Mouse (Mus musculus): Measurements from ENCODE around the gene Scrt2. TPM values are rescaled to one million over a fixed set of nuclear protein-coding genes. Genes with fewer than 3 reads are reported as not detected.
A peak's percentile ranks its signal among the peaks of the same experiment; 100 is the strongest.

Scrt2 gene
- polyA plus RNA-seq, 1 experiment from 2014 or later, result not detected

DNA sequence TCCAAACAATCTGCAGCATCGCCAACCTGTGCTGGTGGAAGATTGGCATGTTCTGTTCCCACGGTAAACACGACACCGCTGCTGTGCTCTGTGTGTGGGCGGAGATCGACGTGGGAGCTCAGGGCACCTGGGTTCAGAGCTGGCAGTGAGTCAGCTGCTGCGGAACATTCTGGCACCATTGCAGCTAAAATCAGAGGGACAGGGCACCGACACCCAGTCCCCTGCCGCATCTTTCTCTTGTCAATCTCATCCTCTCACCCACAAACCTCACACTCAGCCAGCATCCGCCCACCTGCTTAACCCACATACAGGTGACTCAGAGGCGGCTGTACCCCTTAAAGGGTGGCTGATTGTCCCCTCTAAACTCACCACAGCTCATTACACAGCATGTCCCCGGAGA is 20.4 kb downstream of the Scrt2 start:
- H3K4me3 ChIP-seq (ENCODE audit: low read length), result no peak overlapping the region
- H3K4me1 ChIP-seq (ENCODE audit: control insufficient read depth, insufficient read depth, low read length), result peaks cover 2% of the 10 kb centered on the region; the same call in 1 of the 2 replicates
- ATAC-seq (replicated peaks; ENCODE audit: extremely low read depth, insufficient read depth, low FRiP score), result no peak
- H3K4me2 ChIP-seq (ENCODE audit: low read depth, low read length), result no peak overlapping the region
- 70% methylated on average over 13 of the region's 13 CpGs for WGBS
- H3K36me3 ChIP-seq (ENCODE audit: control insufficient read depth, insufficient read depth), result no peaks in the 10 kb centered on the region
- no peak overlapping the region for H3K9ac ChIP-seq (ENCODE audit: low read length)
- H3K27ac ChIP-seq (ENCODE audit: low read length), result no peak overlapping the region
- peaks cover 12% of the 10 kb centered on the region for H3K27me3 ChIP-seq (ENCODE audit: control insufficient read depth, insufficient read depth, low read length)
- no peaks in the 10 kb centered on the region for H3K9me3 ChIP-seq (replicated peaks; ENCODE audit: control insufficient read depth, low read length)

DNA sequence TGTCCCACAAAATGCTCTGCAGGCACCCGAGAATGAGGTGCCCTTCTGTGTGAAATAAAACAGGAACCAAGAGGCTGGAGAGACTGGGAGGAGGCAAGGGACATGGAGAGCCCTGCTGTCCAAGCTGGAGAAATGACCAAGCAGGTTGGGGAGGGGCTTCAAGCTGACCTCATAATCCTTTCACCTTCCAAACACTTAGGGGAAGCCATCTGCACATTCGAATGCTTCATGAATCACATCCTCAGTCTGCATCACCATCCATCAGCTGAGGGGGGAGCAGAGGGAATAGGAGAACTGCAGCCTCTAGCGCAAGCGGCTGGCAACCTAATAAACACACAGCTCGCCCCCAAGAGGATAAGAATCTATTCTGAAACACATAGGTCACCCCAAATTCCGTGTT is 21.0 kb downstream of the Scrt2 start:
- ATAC-seq (replicated peaks; ENCODE audit: extremely low read depth, insufficient read depth, low FRiP score), result no peak
- Histone ChIP-seq H3K27me3 (ENCODE audit: control insufficient read depth, insufficient read depth, low read length) (peaks cover 6% of the 10 kb centered on the region), H3K9me3 (replicated peaks; ENCODE audit: control insufficient read depth, low read length) (no peaks in the 10 kb centered on the region)

DNA sequence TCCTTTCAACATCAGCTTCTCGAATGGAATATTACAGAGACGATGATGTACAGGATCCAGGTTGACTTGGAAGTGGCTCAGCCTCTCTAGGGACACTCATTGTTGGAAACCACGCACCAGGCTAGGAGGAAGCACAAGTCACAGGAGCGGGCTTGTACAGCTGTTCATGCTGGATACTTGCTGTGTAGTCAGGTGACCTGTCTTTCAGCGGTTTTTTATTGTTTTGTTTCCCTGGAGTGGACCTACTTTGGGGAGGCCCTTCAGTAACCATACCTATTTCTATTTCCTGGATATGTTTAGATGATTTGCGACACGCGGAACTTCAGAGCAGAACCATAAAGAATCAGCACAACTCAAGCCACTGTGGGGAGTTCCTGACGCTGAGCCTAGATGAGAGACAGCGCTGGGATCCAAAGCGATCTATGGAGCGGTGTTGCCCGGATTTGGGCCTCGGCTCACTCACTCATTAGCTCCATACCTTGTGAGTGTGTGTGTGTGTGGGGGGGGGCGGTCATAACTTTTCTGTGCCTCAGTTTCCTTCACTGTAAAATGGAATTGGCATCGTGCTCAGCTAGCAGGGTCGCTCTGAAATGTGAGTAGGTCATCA is 23.5 kb downstream of the Scrt2 start:
- no peaks in the 10 kb centered on the region for H3K36me3 ChIP-seq (ENCODE audit: control insufficient read depth, insufficient read depth)
- H3K4me1 ChIP-seq (ENCODE audit: control insufficient read depth, insufficient read depth, low read length), result peaks cover 2% of the 10 kb centered on the region; the same call in 1 of the 2 replicates
- no peak for ATAC-seq (replicated peaks; ENCODE audit: extremely low read depth, insufficient read depth, low FRiP score)
- WGBS, result 18% methylated on average over 17 of the region's 17 CpGs
- 0 out of 2 replicates have a peak, but pooled peaks cover 2% of the 10 kb centered on the region for H3K9me3 ChIP-seq (replicated peaks; ENCODE audit: control insufficient read depth, low read length)
- peaks cover 3% of the 10 kb centered on the region for H3K27me3 ChIP-seq (ENCODE audit: control insufficient read depth, insufficient read depth, low read length)
- no peak overlapping the region for H3K27ac ChIP-seq (ENCODE audit: low read length)
- peak overlapping the region; percentile 74 for H3K9ac ChIP-seq (ENCODE audit: low read length)
- peak overlapping the region; percentile 62 for H3K4me3 ChIP-seq (ENCODE audit: low read length)
- H3K4me2 ChIP-seq (ENCODE audit: low read depth, low read length), result peak overlapping the region; percentile 65

More for the DNA sequence above, 21.0 kb downstream of the Scrt2 start:
- Histone ChIP-seq H3K36me3 (ENCODE audit: control insufficient read depth, insufficient read depth) (no peaks in the 10 kb centered on the region), H3K9ac (ENCODE audit: low read length) (no peak overlapping the region), H3K4me3 (ENCODE audit: low read length) (no peak overlapping the region), H3K4me2 (ENCODE audit: low read depth, low read length) (no peak overlapping the region), H3K27ac (ENCODE audit: low read length) (no peak overlapping the region), H3K4me1 (ENCODE audit: control insufficient read depth, insufficient read depth, low read length) (peaks cover 2% of the 10 kb centered on the region; the same call in 1 of the 2 replicates)
- 58% methylated on average over 6 of the region's 6 CpGs for WGBS

DNA sequence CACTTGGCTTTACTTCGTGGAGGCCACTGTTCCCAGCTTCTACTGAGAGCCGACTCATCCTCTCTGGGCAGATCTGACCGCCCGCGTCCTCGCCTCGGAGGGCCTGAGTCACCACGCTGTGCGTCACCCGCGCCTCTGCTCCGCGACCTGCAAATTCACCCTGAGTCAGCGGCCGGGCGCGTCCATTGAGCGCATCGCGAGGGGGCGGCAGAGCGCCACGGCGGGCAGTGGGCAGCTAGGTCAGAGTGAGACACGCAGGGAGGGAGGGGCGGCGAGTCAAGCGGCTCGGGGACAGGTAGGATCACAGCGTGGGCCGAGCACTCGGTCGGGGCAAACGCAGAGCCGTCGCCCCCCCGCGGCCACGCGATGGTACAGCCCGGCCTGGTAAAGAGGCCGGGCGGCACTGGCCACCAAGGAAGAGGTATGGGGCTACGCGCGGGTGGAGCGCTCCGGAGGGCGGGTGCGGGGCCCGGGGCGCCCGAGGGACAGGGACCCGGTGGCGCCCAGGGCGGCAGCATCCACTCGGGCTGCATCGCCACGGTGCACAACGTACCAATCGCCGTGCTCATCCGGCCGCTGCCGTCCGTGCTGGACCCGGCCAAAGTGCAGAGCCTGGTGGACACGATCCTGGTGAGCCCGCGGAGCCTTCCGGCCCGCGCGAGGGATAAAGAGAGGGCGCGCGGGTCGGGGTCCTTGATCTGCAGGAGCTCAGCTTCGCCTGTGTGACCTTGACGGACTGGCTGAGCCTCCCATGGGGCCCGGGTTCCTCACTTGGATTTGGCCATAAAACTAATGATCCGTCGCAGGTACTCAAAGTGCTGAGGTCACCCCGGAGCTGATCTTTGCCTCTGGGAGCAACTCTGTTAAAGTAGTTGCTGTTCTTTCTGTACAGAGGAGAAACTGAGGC is 24.2 kb downstream of the Scrt2 start, which contains the start of gene Srxn1:
TSS of gene Srxn1 (plus strand) at position 199 of the 907 bp plus-strand sequence.
- Histone ChIP-seq H3K4me3 (ENCODE audit: low read length) (peak within 1 kb of the TSS; percentile 62), H3K9ac (ENCODE audit: low read length) (peak within 1 kb of the TSS; percentile 74), H3K9me3 (replicated peaks; ENCODE audit: control insufficient read depth, low read length) (0 out of 2 replicates have a peak, but pooled peaks cover 2% of the 10 kb centered on the region), H3K27ac (ENCODE audit: low read length) (0 out of 2 replicates have a peak within 1 kb of the TSS, but pooled peaks have one; percentile 27), H3K4me1 (ENCODE audit: control insufficient read depth, insufficient read depth, low read length) (peaks cover 2% of the 10 kb centered on the region; the same call in 1 of the 2 replicates), H3K36me3 (ENCODE audit: control insufficient read depth, insufficient read depth) (no peaks in the 10 kb centered on the region), H3K4me2 (ENCODE audit: low read depth, low read length) (peak within 1 kb of the TSS; percentile 65), H3K27me3 (ENCODE audit: control insufficient read depth, insufficient read depth, low read length) (peaks cover 3% of the 10 kb centered on the region)
- 1% methylated on average over 84 of the region's 84 CpGs for WGBS
- peak; percentile 87 for ATAC-seq (replicated peaks; ENCODE audit: extremely low read depth, insufficient read depth, low FRiP score)

DNA sequence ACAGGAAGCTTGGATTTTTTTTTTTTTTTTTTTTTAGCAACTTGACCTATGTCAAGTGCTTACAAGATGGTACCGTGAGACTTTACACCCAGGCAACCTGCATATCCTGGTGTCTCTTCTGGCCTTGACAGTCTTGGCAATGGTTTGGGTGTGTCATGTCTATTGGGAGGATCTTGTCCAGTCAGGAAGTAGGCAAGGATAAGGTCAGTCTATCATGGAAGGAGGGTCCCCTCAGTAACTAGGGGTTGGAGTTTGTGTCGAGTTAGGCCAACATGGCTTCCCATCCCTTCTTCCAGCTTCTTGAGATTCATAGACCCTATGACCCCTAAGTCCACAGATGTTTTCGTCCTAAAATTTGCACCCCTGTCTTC is 24.9 kb downstream of the Scrt2 start:
- Histone ChIP-seq H3K4me1 (ENCODE audit: control insufficient read depth, insufficient read depth, low read length) (peaks cover 2% of the 10 kb centered on the region; the same call in 1 of the 2 replicates), H3K36me3 (ENCODE audit: control insufficient read depth, insufficient read depth) (no peaks in the 10 kb centered on the region), H3K4me3 (ENCODE audit: low read length) (peak overlapping the region; percentile 62), H3K9me3 (replicated peaks; ENCODE audit: control insufficient read depth, low read length) (0 out of 2 replicates have a peak, but pooled peaks cover 2% of the 10 kb centered on the region), H3K27me3 (ENCODE audit: control insufficient read depth, insufficient read depth, low read length) (no peaks in the 10 kb centered on the region; the same call in 1 of the 2 replicates), H3K9ac (ENCODE audit: low read length) (no peak overlapping the region; the same call in 1 of the 2 replicates), H3K4me2 (ENCODE audit: low read depth, low read length) (peak overlapping the region; percentile 65), H3K27ac (ENCODE audit: low read length) (no peak overlapping the region)
- no peak for ATAC-seq (replicated peaks; ENCODE audit: extremely low read depth, insufficient read depth, low FRiP score)
- 83% methylated on average over 3 of the region's 3 CpGs for WGBS

DNA sequence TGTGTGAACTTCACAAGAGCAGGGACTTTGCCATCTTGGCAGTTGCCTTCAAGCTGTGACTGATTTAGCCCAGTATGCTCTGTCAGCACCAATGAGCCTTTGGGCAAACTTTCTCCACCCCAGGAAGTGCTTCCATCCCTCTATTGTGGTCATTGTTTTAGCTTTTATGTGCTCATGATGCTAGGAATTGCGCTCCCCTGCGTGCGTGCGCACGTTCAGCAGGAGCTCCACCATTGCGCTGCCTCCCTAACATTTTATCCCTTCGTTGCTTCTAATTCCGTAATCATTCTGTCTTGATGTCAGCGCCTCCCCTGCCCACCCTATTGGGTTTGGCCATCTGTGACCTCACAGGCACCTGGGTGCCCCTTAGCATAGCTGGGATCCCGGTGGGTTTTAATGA is 25.3 kb downstream of the Scrt2 start:
- no peak overlapping the region for H3K4me3 ChIP-seq (ENCODE audit: low read length)
- no peaks in the 10 kb centered on the region for H3K36me3 ChIP-seq (ENCODE audit: control insufficient read depth, insufficient read depth)
- no peak overlapping the region for H3K4me2 ChIP-seq (ENCODE audit: low read depth, low read length)
- no peak overlapping the region for H3K27ac ChIP-seq (ENCODE audit: low read length)
- no peak overlapping the region for H3K9ac ChIP-seq (ENCODE audit: low read length)
- 95% methylated on average over 10 of the region's 10 CpGs for WGBS
- H3K27me3 ChIP-seq (ENCODE audit: control insufficient read depth, insufficient read depth, low read length), result no peaks in the 10 kb centered on the region; the same call in 1 of the 2 replicates
- no peak for ATAC-seq (replicated peaks; ENCODE audit: extremely low read depth, insufficient read depth, low FRiP score)
- H3K4me1 ChIP-seq (ENCODE audit: control insufficient read depth, insufficient read depth, low read length), result peaks cover 2% of the 10 kb centered on the region; the same call in 1 of the 2 replicates
- H3K9me3 ChIP-seq (replicated peaks; ENCODE audit: control insufficient read depth, low read length), result 0 out of 2 replicates have a peak, but pooled peaks cover 2% of the 10 kb centered on the region

DNA sequence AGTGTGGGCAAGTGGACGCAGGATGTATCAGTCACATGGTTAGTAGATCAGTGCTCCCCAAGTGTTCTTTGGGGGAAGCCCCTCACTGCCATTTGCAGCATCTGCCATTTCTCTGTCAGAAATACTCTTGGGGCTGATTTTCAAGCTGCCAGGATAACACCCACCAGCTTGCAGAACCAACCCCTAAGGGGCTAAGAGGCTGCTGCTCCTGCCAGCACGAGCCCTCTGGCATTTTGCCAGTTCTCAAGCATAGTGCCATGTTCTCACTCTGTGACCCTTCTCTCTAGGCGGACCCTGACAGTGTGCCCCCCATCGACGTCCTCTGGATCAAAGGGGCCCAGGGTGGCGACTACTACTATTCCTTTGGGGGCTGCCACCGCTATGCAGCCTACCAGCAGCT is 27.4 kb downstream of the Scrt2 start:
- Histone ChIP-seq H3K4me3 (ENCODE audit: low read length) (no peak overlapping the region), H3K9me3 (replicated peaks; ENCODE audit: control insufficient read depth, low read length) (0 out of 2 replicates have a peak, but pooled peaks cover 2% of the 10 kb centered on the region), H3K9ac (ENCODE audit: low read length) (no peak overlapping the region), H3K36me3 (ENCODE audit: control insufficient read depth, insufficient read depth) (no peaks in the 10 kb centered on the region), H3K4me2 (ENCODE audit: low read depth, low read length) (no peak overlapping the region), H3K4me1 (ENCODE audit: control insufficient read depth, insufficient read depth, low read length) (peaks cover 2% of the 10 kb centered on the region; the same call in 1 of the 2 replicates), H3K27ac (ENCODE audit: low read length) (no peak overlapping the region), H3K27me3 (ENCODE audit: control insufficient read depth, insufficient read depth, low read length) (peaks cover 2% of the 10 kb centered on the region; the same call in 1 of the 2 replicates)
- ATAC-seq (replicated peaks; ENCODE audit: extremely low read depth, insufficient read depth, low FRiP score), result no peak
- WGBS, result 67% methylated on average over 7 of the region's 7 CpGs

DNA sequence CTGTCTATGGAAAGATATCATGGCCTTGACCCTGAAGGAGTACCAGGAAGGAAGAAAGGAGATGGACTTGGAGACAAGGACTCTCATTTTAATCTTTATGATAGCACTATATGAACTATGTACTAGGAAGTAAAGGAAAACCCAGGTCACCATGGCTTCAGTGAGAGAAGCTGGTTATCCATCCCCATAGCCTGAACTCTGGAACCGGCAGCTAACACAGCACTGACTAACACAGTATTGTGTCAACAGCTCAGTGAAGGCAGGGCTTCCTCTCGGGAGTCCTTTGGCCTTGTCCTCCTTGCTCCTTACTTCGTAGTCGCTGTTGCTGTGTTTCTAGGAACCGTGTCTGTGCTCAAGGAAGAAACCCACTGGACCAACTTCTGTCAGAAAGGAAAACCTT is 28.1 kb downstream of the Scrt2 start:
- Histone ChIP-seq H3K4me3 (ENCODE audit: low read length) (no peak overlapping the region), H3K4me2 (ENCODE audit: low read depth, low read length) (no peak overlapping the region), H3K9ac (ENCODE audit: low read length) (no peak overlapping the region), H3K27me3 (ENCODE audit: control insufficient read depth, insufficient read depth, low read length) (peaks cover 5% of the 10 kb centered on the region; the same call in 1 of the 2 replicates), H3K27ac (ENCODE audit: low read length) (no peak overlapping the region), H3K4me1 (ENCODE audit: control insufficient read depth, insufficient read depth, low read length) (peaks cover 3% of the 10 kb centered on the region; the same call in 1 of the 2 replicates), H3K9me3 (replicated peaks; ENCODE audit: control insufficient read depth, low read length) (0 out of 2 replicates have a peak, but pooled peaks cover 2% of the 10 kb centered on the region), H3K36me3 (ENCODE audit: control insufficient read depth, insufficient read depth) (no peaks in the 10 kb centered on the region)
- WGBS, result 86% methylated on average over 5 of the region's 5 CpGs
- ATAC-seq (replicated peaks; ENCODE audit: extremely low read depth, insufficient read depth, low FRiP score), result no peak
